Mouse (Mus musculus): ENCODE results near the gene Atp23.

DNA sequence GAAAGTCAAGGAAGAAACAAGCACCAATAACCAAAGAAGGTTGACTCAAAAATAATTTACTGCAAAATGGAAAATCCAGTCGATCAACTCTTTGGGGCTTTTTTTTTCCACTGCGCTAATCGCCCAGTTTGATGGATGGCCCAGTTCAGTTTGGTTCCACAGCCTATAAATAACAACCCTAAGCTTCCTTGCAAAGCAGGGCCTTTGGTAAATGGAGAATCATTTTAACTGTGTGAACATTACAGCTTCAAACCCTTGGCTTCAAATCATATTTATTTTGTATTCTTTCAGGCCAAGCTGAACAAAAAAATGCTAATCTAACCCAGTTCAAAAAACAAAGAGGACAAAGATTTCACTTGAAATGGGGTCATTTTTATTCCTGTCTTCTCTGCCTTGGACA lies 78.7 kb downstream of the Atp23 start:
- TF ChIP-seq CEBPB (IDR thresholded peaks at IDR 0.05; ENCODE audit: insufficient read depth, poor library complexity, severe bottlenecking) (no peak), POLR2A (IDR thresholded peaks at IDR 0.05; ENCODE audit: insufficient read length, low read depth) (no peak), TCF12 (IDR thresholded peaks at IDR 0.05; ENCODE audit: insufficient read depth, poor library complexity, severe bottlenecking) (no peak), USF1 (IDR thresholded peaks at IDR 0.05; ENCODE audit: low read depth) (no peak)

All from myocyte (in vitro differentiated cells).